Mouse (Mus musculus): ENCODE results near the gene Mpi. TPM values are rescaled to one million over a fixed set of nuclear protein-coding genes. Genes with fewer than 3 reads are reported as not detected.

Gene Mpi
- total and polyA plus RNA-seq, 3 experiments = 28.2 to 37.3 (median 28.6) TPM

DNA sequence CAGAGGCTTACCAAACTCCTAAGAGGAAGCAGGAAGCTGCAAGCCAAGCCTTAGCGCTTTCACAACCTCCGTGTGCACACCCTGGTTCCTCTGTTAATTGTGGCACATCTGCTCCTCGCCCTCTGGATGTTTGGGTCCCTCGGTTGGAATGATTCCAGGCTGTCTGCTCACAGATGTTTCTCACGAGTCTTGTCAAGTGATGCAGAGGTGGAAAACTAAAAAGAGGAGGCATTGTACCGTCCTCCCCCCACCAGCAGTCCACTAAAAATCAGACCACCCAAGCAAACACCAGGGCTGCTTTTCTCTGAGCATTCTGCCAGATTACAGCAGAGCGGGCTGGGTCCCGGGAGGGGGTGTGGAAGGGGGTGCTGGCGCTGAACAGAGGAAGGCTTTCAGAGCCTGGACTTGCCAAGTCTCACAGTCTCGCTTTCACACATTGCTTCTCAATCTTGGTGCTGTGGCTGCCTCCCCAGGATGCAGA lies 13.2 kb upstream of the Mpi start:
- no peak overlapping the region for H3K4me3 ChIP-seq (replicated peaks in 1 of 3; ENCODE audit: low read depth in 2 of 3, low read length in 2 of 3, poor library complexity in 1 of 3)
- no peak overlapping the region for H3K4me2 ChIP-seq (ENCODE audit: insufficient read depth, low read depth, poor library complexity, severe bottlenecking)
- TF ChIP-seq MAFK (IDR thresholded peaks at IDR 0.05; ENCODE audit: insufficient replicate concordance, low read length) (no peak), ZKSCAN1 (IDR thresholded peaks at IDR 0.05; ENCODE audit: borderline replicate concordance, low read depth, low read length) (no peak), ZC3H11A (IDR thresholded peaks at IDR 0.05; ENCODE audit: low read depth, low read length) (no peak), CHD1 (IDR thresholded peaks at IDR 0.05; ENCODE audit: low read depth, low read length) (no peak), POLR2A (IDR thresholded peaks at IDR 0.05; ENCODE audit: low read depth, low read length) (no peak), ZMIZ1 (IDR thresholded peaks at IDR 0.05; ENCODE audit: low read depth, low read length) (no peak), USF1 (IDR thresholded peaks at IDR 0.05; ENCODE audit: low read depth, low read length) (no peak), MAX (IDR thresholded peaks at IDR 0.05; ENCODE audit: low read length) (no peak), ELF1 (IDR thresholded peaks at IDR 0.05; ENCODE audit: low read depth, low read length) (no peak), KAT2A (IDR thresholded peaks at IDR 0.05; ENCODE audit: insufficient replicate concordance, low read length) (no peak), NRF1 (IDR thresholded peaks at IDR 0.05; ENCODE audit: low read depth, low read length) (no peak), EP300 (IDR thresholded peaks at IDR 0.05; ENCODE audit: low read length) (no peak), ETS1 (conservative IDR thresholded peaks at IDR 0.05; ENCODE audit: low read depth, low read length) (no peak), TBP (conservative IDR thresholded peaks at IDR 0.05; ENCODE audit: low read depth, low read length) (no peak), MAZ (IDR thresholded peaks at IDR 0.05; ENCODE audit: low read depth, low read length) (no peak), MEF2A (IDR thresholded peaks at IDR 0.05; ENCODE audit: borderline replicate concordance, low read depth, low read length) (no peak), NELFE (IDR thresholded peaks at IDR 0.05; ENCODE audit: low read depth, low read length) (no peak)
- peaks cover 36 to 55% of the 10 kb centered on the region in 2 experiments for H3K36me3 ChIP-seq (replicated peaks in 1 of 2; ENCODE audit: control insufficient read depth in 1 of 2, insufficient read depth in 1 of 2, low read length in 1 of 2)
- no peaks in the 10 kb centered on the region for H3K27me3 ChIP-seq (replicated peaks)
- no peaks in the 10 kb centered on the region for H3K9me3 ChIP-seq (replicated peaks; ENCODE audit: low read length)
- no peak for DNase-seq (ENCODE audit: extremely low read depth)
- H3K4me1 ChIP-seq (ENCODE audit: control insufficient read depth in 1 of 2, insufficient read depth in 2 of 2) = peaks cover 15 to 47% of the 10 kb centered on the region in 2 experiments
- H3K79me2 ChIP-seq (replicated peaks; ENCODE audit: control insufficient read depth, extremely low read depth, insufficient read depth, poor library complexity, severe bottlenecking) = peaks cover 66% of the 10 kb centered on the region
- dilution Hi-C loops (cut with MboI; ENCODE audit: extremely low pct_ligation_motif_present, extremely low pct_unique_long_range_greater_than_20kb, low sequenced_read_pairs) = no loop called here
- no peak overlapping the region for H3K27ac ChIP-seq (ENCODE audit: insufficient read depth, low read depth)
- no peak overlapping the region for H3K9ac ChIP-seq (ENCODE audit: insufficient read depth, low read depth)
- in situ Hi-C loops (cut with MboI; ENCODE audit: low pct_ligation_motif_present, low pct_unique_long_range_greater_than_20kb, low sequenced_read_pairs) = no loop called here

DNA sequence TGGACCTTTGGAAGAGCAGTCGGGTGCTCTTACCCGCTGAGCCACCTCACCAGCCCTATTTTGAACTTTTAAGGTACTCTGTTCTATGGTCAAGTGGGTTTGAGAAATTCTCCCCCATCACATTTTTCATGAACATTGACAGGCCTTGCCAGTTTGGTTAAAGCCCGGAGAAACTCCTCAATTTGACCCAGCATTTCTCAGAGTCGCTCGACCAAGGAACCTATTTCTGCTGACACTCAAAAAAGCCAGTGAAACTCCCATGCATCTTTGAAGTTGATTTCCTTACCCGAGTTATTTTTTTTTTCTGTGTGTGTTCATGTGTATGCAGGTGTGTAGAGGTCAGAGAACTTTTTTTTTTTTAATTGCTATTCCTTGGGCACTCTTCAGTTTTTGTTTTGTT lies 12.0 kb upstream of the Mpi start:
- H3K4me2 ChIP-seq (ENCODE audit: insufficient read depth, low read depth, poor library complexity, severe bottlenecking) = no peak overlapping the region
- no peaks in the 10 kb centered on the region for H3K27me3 ChIP-seq (replicated peaks)
- H3K36me3 ChIP-seq (replicated peaks in 1 of 2; ENCODE audit: control insufficient read depth in 1 of 2, insufficient read depth in 1 of 2, low read length in 1 of 2) = peaks cover 28 to 45% of the 10 kb centered on the region in 2 experiments
- TF ChIP-seq ZNF384 (IDR thresholded peaks at IDR 0.05; ENCODE audit: low read depth, low read length) (peak; percentile 68), MAFK (IDR thresholded peaks at IDR 0.05; ENCODE audit: insufficient replicate concordance, low read length) (0 out of 2 replicates have a peak, but pooled peaks have one; percentile 57), MYC (IDR thresholded peaks at IDR 0.05; ENCODE audit: low read depth, low read length) (no peak), GABPA (IDR thresholded peaks at IDR 0.05; ENCODE audit: insufficient replicate concordance, low read depth, low read length) (no peak), UBTF (IDR thresholded peaks at IDR 0.05; ENCODE audit: low read depth, low read length) (no peak), SMC3 (IDR thresholded peaks at IDR 0.05; ENCODE audit: low read depth, low read length) (no peak), MEF2A (IDR thresholded peaks at IDR 0.05; ENCODE audit: borderline replicate concordance, low read depth, low read length) (no peak), CTCF (conservative IDR thresholded peaks at IDR 0.05 in 1 of 2, IDR thresholded peaks at IDR 0.05 in 1 of 2; ENCODE audit: low read depth in 2 of 2, low read length in 2 of 2) (no peak), USF1 (IDR thresholded peaks at IDR 0.05; ENCODE audit: low read depth, low read length) (no peak)
- dilution Hi-C loops (cut with MboI; ENCODE audit: extremely low pct_ligation_motif_present, extremely low pct_unique_long_range_greater_than_20kb, low sequenced_read_pairs) = no loop called here
- H3K27ac ChIP-seq (ENCODE audit: insufficient read depth, low read depth) = no peak overlapping the region
- in situ Hi-C loops (cut with MboI; ENCODE audit: low pct_ligation_motif_present, low pct_unique_long_range_greater_than_20kb, low sequenced_read_pairs) = no loop called here
- no peak overlapping the region for H3K9ac ChIP-seq (ENCODE audit: insufficient read depth, low read depth)
- no peak overlapping the region for H3K4me3 ChIP-seq (replicated peaks in 1 of 3; ENCODE audit: low read depth in 2 of 3, low read length in 2 of 3, poor library complexity in 1 of 3)
- peaks cover 15 to 56% of the 10 kb centered on the region in 2 experiments for H3K4me1 ChIP-seq (ENCODE audit: control insufficient read depth in 1 of 2, insufficient read depth in 2 of 2)
- peaks cover 66% of the 10 kb centered on the region for H3K79me2 ChIP-seq (replicated peaks; ENCODE audit: control insufficient read depth, extremely low read depth, insufficient read depth, poor library complexity, severe bottlenecking)
- H3K9me3 ChIP-seq (replicated peaks; ENCODE audit: low read length) = no peaks in the 10 kb centered on the region
- DNase-seq (ENCODE audit: extremely low read depth) = no peak
